ENCODE assay signal across 24 mouse cellular contexts in genomic region chr11:67640299-67640698, GRCm38 (mm10). TPM values are rescaled to one million over a fixed set of nuclear protein-coding genes. Genes with fewer than 3 reads are reported as not detected.
"Had no signal": no experiment of that assay in that cellular context is flagged by ENCODE, and none has a peak within 500 bp of the region (broad histone marks: within the 10 kb centered on the region; RNA-seq: fewer than 3 reads in every experiment).

No protein-coding gene starts in this region.

- H3K4me1 ChIP-seq: neural tube, embryonic 12.5 days; neural tube, embryonic 13.5 days; stomach, embryonic 15.5 days had no signal

- H3K9me3 ChIP-seq: neural tube, embryonic 12.5 days; neural tube, embryonic 13.5 days; neural tube, embryonic 15.5 days; stomach, embryonic 15.5 days had no signal

- H3K9ac ChIP-seq: neural tube, embryonic 12.5 days; neural tube, embryonic 13.5 days; neural tube, embryonic 15.5 days; stomach, embryonic 15.5 days had no signal

- H3K27me3 ChIP-seq: neural tube, embryonic 12.5 days; neural tube, embryonic 13.5 days; neural tube, embryonic 15.5 days; stomach, embryonic 15.5 days had no signal

- H3K4me3 ChIP-seq: neural tube, embryonic 12.5 days; neural tube, embryonic 13.5 days; neural tube, embryonic 15.5 days; stomach, embryonic 15.5 days had no signal

- H3K4me2 ChIP-seq: neural tube, embryonic 12.5 days; neural tube, embryonic 13.5 days; neural tube, embryonic 15.5 days; stomach, embryonic 15.5 days had no signal

- H3K36me3 ChIP-seq: neural tube, embryonic 12.5 days; neural tube, embryonic 13.5 days; neural tube, embryonic 15.5 days; stomach, embryonic 15.5 days had no signal

- H3K27ac ChIP-seq: neural tube, embryonic 12.5 days; neural tube, embryonic 13.5 days; neural tube, embryonic 15.5 days; stomach, embryonic 15.5 days; stomach, postnatal 0 days had no signal

- DNase-seq: retina, postnatal 1 day; right cerebral cortex, adult 18-20 months; right cerebral cortex, postnatal 14 days; right cerebral cortex, postnatal 25 days; right cerebral cortex, postnatal 4 days; spleen, adult 18-20 months; thymus, adult 18-20 months; thymus, adult 2 months; thymus, postnatal 14 days; thymus, postnatal 25 days; thymus, postnatal 36 days; thymus, postnatal 4 days had no signal

RNA-seq across cellular contexts. Expression of gene Rcvrn, which starts 54.8 kb away (rescaled TPM):
- total RNA-seq: neutrophil, adult 5-6 weeks had no signal
- polyA plus RNA-seq: neural tube, embryonic 12.5 days; neural tube, embryonic 13.5 days; neural tube, embryonic 14.5 days; neural tube, embryonic 15.5 days; small intestine, adult 2 months; spleen, adult 2 months; stomach, embryonic 14.5 days; stomach, embryonic 15.5 days; stomach, embryonic 16.5 days; stomach, postnatal 0 days; testis, adult 2 months had no signal
